Mouse (Mus musculus): ENCODE data around the gene 4931428F04Rik.
"Not testable (repeated sequence)": the region's sequence is repeated elsewhere in the genome, so short reads cannot be mapped to it uniquely, and the experiment has no call there.

4931428F04Rik gene

DNA sequence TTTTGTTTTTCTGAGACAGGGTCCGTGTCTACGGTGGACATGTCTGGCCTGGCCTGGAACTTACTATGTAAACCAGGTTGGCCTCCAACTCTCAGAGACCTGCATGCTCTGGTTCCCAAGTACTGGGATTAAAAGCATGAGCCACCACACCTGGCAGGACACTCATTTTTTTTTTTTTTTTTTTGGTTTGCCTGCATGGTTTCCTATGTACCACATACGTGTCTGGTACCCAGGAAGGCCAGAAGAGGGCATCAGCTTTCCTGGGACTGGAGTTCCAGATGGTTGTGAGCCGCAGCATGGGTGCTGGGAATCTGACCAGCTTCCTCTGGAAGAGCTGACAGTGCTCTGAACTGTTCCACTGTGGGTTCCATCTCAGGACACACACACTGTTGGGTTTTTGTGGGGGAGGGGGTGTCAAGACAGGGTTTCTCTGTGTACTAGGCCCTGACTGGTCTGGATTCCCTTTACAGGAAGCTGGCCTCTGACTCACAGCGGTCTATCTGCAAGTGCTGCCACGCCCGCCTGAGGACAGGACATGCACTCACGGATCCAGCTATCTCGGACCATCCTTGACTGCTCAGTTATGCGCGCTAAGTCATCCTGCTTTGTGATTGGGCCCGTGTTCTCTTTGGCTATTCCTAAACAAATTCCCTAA, 28.2 kb downstream of the 4931428F04Rik start:
- no peak for DNase-seq (ENCODE audit: low spot score in 2 of 2)

DNA sequence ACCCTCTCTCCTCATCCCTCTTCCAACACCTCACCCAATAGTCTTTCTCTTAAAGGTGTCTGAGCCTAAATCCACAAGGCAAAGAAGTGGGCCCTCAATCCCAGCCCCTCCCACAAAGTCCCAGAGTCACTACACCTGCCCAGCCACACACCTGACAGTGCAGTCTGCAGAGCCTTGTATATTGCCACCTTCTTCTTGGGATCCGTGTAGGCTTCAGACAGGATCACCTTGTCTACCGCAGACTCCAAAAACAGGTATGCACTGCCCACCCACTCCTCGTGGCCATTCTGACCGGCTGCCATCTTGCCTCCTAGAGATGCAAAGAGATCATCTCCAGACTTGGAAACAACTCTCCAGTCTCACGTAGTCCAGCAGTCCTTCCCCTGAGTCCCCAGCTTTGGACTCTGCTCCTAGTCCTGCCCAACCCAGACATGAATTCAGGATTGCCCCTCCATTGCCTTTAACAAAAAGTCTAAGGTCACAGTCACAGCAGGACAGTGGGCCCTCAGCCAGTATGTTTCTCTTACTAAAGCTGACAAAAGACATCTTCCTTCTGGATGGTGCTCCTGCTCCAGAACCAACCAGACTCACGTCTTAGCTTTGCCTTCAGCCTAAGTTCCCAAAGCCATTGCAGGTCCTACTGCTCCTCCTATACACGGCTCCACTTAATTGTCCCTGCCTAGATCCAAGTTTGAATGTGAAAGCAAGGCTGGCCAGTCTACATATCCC, 29.1 kb downstream of the 4931428F04Rik start:
- DNase-seq (ENCODE audit: low spot score in 2 of 2), result no peak

DNA sequence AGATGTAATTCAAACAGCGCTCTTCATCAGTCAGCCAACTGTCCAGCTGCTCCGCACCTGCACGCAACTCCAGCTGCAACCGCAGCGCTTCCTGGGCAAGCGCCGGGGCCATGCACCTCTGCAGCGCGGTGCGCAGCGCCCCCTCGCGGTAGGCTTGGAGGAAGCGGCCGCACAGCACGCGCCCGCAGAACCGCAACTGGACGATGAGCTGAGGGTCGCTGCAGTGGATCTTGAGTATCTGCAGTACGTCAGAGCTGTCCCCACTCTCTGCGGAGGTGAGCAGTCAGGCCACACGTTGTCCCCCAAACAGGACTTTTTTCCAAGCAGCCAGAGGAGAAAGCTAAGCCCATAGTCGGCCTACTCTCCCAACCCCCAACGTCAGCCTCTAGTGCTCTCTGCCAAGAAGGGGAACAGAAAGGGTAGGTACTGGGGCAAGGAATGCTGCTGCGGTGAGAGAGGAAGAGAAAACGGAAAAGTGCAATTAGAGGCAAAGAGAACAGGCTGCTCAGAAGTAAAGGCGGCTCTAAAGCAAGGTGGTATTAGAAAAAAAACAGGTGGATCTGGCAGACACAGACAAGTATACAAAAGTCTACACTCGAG, 29.8 kb downstream of the 4931428F04Rik start:
- peak in 1 of 2 experiments; percentile 26 for DNase-seq (ENCODE audit: low spot score in 2 of 2)

DNA sequence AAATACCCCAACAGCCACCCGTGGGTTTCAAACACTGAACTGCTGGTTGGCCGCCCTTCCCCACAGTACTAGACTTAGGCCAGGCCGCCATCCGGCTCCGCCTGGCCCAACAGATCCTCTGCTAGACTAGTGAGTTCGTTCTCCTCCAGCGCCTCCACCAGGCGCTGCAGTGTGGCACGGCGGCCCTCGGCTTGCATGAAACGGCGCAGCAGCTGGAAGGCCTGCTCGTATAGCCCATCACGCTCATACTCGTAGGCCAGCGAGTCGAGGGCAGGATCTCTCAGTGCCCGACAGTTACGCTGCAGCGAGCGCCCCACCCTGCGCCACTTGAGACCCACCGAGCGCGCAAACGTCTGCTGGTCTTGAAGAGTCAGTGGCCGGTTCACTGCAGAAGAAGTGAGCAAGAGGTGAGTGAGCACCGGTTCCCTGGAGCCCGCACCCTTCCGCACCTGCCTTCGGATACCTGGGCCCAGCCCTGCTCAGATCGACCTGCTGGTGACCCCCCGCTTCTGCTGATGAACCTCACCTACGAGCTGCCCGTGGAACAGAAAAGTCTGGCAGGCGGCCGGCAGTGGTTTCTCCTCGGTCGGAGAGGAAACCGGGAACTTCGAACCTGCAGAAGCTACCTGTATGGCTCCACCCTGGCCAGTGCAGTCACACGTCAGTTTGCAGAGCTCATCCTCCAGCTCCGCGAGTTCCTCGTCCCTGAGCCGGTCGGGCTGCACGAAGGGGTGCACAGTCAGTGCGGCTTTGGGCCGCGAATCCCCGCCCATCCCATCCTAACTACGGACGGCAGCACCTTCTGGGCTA, 30.5 kb downstream of the 4931428F04Rik start:
- no peak for DNase-seq (ENCODE audit: low spot score in 2 of 2)

DNA sequence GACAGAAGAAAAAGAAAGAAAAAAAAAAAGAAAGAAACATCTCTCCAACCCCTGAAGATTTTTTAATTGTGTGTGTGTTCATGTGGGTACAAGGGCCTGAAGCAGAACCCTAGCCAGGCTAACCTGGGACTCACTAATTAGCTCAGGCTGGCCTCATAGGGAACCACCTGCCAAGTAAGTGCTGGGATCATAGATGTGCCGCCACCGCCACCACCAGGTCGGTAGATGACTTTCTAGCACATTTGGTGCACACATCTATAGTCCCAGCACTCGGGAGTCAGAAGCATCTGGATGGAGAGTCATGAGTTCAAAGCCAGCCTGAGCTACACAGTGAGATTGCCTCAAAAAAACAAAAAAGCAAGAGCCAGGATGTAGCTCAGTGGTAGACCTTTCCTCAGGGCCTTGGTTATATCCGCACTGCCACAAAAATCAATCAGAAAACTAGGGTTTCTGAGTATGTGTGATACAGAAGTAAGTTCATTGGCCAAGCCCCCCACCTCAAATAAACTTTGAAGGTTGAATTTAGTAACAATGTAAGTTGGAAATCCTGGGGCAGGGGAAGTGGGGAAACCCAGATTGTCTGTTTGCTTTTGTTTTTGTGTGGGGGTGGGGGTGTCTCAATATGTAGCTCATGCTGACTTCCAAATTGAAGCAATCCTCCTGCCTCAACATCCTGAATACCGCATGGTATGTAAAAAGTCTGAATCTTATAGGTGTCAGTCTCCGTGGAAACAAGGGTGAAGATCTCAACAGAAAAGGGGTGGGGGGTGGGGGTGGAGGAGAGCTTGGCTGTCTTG, 32.1 kb downstream of the 4931428F04Rik start:
- DNase-seq (ENCODE audit: low spot score in 2 of 2), result no peak

DNA sequence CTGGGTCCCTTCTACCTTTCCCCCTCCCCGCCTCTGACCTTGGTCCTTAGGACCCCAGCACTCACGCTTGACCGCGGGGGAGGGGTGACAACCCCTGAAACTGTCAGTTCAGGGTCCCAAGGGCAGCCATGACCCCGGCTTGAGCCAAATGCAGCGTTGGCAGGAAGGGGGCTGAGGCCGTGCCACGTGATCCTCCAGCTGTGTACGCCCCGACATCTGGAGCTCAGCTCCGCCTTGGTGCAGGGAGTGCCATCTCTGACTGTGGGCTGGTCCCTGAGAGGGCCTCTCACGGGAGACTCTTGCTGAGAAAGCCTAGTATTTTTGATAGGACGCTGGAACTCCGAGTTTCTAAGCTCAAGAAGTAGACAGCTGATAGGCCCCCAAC, 34.7 kb downstream of the 4931428F04Rik start, which contains the start of gene B3gnt9:
B3gnt9 (minus strand) TSS at position 188 of the 385 bp plus-strand sequence.
- peak in 1 of 2 experiments; percentile 30 for DNase-seq (ENCODE audit: low spot score in 2 of 2)

DNA sequence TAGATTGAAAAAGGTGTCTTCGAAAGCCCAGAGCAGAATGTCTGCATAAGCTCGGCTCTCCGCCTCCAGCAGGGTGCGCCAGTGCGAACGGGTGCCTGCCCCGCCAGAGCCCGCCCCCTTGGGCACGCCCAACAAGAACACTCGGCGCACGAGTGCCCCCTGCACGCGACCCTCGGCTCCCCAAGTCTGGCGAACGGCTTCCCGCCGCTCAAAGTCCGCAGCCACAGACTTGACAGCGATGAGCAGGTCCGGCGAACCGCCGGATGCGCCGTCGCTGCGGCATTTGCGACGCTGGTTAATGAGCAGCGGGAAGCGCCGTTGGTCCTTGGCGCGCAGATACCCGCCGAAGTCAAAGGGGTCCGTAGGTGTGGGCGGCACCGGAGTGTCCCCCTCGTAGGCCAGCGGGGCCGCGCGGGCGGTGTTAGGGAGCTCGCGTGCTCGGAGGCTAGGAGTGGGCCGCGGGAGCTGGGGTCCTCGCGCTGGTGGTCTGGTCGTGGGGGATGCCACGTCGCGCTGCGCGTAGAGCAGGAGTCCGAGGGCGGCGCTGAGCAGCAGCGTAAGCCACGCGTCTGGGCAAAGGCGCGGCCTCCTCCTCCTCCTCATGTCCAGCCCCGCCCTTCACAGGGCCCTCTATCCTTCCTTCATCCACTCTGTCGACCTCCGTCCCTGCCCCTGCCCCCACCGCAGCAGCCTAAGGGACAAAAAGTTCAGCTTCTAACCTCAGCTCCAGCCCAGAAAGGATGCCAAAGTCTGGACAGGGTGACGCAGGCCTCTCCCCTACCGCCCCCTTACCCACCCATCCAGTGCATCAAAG, 35.3 kb downstream of the 4931428F04Rik start:
- DNase-seq (ENCODE audit: low spot score in 2 of 2), result peak; percentile 79 to 83

DNA sequence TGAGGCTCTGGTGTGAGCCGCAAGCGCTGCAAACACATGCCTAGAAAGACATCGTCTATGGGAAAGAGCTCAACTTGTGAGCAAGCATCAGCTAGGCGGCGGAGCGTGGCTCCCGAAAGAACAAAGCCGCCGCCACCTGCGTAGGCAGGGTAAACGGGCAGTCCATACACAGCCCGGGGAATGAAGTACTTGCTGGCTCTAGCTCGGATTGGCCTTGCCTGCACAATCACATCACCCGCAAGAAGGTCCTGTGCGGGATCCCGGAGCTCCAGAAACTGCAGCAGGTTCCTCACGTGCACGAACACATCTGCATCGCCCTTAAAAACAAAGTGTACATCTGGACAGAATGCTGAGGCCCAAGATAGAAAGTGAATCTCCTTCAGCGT, 35.9 kb downstream of the 4931428F04Rik start:
- DNase-seq (ENCODE audit: low spot score in 2 of 2), result no peak

DNA sequence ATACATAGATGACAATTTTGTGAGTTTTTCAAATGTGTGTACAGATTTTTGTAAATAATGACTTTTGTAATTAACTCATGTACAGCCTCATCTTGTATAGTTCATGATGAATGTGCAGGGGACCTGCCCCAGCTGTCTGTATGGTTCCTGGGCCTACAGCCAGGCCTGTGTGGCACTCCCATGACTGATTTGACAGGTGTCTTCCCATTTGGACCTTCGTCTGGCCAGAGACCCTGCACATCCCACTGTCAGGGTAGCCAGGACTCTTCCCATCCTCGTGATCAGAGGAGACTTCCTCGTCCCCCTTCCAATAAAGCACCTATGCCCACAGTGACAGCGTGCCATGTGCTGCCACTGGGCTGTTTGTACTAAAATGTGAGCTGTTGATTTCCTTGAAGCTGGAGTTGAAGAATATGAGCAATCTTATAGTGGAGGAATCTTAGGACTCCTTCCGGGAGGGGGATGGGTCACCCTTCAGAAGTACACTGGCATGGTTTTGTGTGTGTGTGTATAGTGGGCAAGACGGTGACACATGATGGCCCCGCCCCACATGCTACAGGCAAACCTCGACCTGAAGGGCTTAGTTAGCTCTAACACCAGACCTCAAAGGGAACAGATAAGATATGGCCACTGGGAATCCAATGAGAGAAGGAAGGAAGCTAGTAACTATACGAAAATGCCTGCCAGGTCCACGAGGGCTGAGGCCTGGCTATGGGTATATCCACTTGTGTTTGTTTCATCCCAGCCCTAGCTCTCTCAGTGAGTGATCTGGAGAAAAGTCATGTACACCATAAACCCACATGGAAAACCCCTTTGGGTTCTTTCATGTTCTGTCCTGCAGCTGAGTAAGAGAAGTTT, 36.8 kb downstream of the 4931428F04Rik start:
- DNase-seq (ENCODE audit: low spot score in 2 of 2), result no peak

DNA sequence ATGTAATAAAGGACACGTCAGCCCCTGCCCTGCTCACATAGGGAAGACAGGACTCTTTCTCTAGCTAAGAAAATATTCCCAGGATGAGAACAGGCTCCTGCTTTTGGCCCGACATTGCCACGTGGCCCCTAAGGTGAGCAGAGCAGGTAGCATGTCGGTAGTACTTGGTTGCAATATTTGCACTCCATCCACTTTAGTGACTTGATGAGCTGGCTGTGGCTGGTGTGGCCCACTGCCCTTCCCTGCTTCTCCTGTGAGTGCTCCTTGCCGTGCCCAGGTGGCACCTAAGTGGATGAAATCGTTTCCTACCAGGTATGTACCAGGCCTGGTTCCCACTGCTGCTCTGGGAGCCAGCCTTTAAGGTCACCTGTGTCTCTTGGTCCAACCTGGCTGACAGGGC, 37.7 kb downstream of the 4931428F04Rik start:
- no peak for DNase-seq (ENCODE audit: low spot score in 2 of 2)

DNA sequence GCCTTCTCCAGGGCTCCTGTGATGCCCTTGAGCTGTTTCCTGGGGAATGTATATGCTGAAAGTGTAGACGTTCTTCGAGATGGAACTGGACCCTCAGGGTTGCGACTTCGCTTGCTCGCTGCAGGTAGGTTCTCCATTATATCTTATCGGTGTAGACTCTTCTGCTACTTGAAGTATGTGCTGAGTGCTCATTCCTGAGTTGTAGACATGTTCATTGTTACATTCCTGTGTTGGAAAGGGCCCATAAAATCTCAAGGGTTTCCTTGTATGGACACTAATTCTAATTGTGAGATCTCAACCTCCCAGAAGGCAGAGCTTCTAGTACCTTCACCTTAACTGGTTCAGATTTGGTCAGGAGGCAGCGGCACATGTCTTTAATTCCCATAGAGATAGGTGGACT, 48.6 kb downstream of the 4931428F04Rik start:
- DNase-seq (ENCODE audit: low spot score in 2 of 2), result no peak

DNA sequence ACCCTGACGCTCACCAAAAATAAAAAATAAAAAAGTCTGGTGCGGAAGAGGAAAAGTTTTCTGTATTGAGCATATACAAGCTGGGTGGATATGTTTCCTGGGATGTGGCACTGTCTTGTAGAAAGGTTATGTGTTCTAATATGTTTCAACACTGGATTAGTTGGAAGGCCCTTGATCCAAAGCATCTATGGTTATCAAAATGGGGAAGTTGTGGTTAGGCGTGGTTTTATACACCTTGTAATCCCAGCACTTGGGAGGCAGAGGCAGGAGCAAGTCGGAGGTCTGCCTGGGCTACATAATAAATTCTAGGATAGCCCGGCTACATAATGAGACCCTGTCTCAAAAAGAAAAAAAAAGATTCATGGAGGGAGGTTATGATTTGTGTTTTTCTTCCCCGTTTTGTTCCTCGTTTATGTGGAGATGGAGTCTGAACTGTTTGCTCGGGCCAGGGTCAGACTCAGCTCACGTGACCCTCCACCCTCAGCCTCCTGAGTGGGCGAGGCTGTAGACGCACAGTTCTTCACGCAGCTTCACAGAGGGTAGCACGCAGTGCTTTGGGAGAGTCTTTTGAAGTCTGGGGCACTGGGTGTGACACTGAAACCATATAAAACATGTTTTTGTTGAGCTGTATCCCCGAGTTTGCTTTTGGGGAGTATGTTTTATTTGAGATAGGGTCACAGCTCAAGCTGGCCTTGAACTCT, 52.1 kb downstream of the 4931428F04Rik start:
- no peak for DNase-seq (ENCODE audit: low spot score in 2 of 2)

DNA sequence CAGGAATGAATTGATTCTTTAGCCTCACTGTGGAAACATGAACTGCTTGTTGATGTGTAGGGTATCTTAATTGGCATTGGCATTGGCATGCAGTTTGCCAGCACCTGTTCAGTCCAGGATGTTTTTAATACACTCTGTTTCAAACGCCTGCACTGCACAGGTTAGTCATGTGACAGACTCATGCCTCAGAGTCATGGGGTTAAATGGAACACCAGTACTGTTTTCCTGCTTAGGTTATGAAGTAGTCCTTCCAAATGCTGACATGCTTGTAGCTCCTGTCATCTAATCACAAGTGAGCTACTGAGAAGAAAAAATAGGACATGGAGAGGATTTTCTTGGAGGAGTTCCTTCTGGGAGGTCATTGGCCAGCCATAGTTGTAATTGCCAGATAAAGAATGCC, 54.5 kb downstream of the 4931428F04Rik start:
- no peak for DNase-seq (ENCODE audit: low spot score in 2 of 2)

DNA sequence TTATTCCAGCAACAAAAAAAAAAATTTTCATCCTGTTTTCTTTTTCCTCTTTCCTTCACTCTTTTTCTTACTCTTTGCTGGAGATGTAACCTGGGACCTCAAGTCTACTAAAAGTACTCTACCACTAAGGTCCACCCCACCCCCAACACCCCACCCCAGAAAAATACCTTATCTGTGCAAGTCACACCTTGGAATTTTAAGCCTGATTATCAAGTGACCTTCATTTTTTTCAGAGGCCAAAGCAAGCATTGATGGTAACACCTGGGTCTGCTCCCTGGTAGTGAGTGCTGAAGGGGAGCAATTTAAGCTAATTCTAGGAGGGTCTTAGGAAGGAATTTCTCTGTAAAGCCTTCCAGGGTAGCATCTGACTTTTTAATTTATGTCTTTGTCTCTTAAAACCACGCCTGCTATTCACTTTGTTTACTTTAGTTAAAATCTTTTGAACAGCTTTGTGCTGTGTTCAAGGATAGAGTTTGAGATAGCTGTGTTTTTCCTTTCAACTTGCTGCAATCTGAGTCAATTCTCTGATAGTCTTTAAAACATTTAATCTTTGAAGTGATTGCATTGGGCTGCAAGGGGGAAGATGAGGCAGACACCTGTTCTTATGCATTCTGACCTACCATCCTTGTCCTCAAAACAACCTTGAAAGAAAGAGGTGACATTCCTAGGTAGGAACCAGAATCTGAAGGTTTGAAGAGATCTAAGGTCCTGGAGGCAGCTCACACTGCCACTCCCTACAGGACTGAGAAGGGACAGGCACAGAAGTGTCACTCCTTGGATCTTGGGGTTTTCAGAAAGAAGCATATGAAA, 56.3 kb downstream of the 4931428F04Rik start:
- DNase-seq (ENCODE audit: low spot score in 2 of 2), result no peak

DNA sequence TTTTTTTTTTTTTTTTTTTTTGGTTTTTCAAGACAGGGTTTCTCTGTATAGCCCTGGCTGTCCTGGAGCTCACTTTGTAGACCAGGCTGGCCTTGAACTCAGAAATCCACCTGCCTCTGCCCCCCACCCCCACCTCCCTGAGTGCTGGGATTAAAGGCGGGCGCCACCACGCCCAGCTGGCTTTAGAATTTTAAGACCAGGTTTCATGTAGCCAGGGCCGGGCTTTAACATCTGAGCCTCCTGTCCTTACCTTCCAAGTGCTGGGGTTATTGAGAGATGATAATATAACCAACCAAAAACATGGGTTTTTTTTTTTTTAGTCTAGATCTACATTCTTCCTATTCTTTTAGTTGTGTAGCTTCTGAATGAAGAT, 57.4 kb downstream of the 4931428F04Rik start:
- not testable (repeated sequence) for DNase-seq (ENCODE audit: low spot score in 2 of 2)

DNA sequence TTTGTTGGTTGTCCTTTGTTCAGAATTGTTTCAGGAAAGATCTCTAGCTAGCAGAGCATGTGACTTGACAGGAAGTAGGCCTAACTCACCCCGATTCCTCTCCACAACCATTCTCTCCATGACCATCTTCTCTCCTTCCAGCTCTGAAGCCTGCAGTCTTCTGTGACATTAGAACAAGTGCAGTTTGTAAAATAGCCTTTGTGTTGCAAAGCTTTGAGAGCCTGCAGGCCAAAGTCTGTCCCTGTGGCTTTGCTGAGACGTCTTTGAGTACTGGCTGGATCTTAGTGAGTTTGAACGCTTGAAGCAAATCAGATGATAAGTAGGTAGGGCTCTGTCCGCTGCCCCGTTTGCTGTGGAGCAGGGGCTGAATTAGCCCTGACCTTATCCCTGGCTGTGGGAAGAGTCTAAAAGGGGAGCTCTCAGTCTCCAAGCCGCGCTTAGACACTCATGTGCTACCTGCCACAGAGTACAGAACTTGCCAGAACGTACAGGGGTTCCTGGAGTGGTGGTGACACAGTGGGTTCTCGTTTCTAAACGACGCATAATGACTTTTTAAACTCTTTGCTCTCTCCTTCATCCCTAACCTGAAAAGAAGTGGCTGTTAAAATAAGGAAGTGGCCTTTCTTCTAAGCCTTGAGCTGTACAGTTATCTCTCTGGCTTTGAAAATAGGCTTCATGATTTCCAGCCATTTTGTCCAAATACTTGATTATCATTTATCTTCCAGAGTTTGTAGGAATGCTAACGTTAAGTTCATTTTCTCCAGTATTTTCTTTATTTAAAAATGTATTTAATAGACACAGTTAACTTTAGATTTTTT, 58.0 kb downstream of the 4931428F04Rik start:
- DNase-seq (ENCODE audit: low spot score in 2 of 2), result no peak
